Mouse (Mus musculus) midbrain, embryonic 16.5 days (tissue): ENCODE measurements at regions not wholly inside any gene's neighbourhood (a gene's known extent, or its start where the extent isn't known, plus 50 kb on each side); places are given as distances from the start of the nearest gene placed in this dataset.

ENCODE experiments used
- ATAC-seq: fragments of 200-750 bp; cut with Nextera tagmentation; 2 replicates; pipeline ENCODE4 v1.8.0; 2017; ENCODE audit warnings: moderate TSS enrichment
- H3K27ac ChIP-seq: fragments of 300-500 bp; sonication (generic); 2 replicates; pipeline ENCODE4 v1.5.1; 2014; ENCODE audit warnings: mild to moderate bottlenecking, low read length, mixed read lengths
- H3K27me3 ChIP-seq: fragments of 300-500 bp; sonication (generic); 2 replicates; pipeline ENCODE4 v1.6.1; 2014; ENCODE audit warnings: low read depth, low read length, mixed read lengths; ENCODE audit not compliant: control insufficient read depth, insufficient read depth
- H3K36me3 ChIP-seq: fragments of 300-500 bp; sonication (generic); 2 replicates; pipeline ENCODE4 v1.6.1; 2014; ENCODE audit warnings: mild to moderate bottlenecking, low read length, moderate library complexity, mixed read lengths; ENCODE audit not compliant: control insufficient read depth, insufficient read depth
- H3K4me1 ChIP-seq: fragments of 300-500 bp; sonication (generic); 2 replicates; pipeline ENCODE4 v1.6.1; 2014; ENCODE audit warnings: mild to moderate bottlenecking, low read length, mixed read lengths; ENCODE audit not compliant: control insufficient read depth, insufficient read depth
- H3K4me2 ChIP-seq: fragments of 300-500 bp; sonication (generic); 2 replicates; pipeline ENCODE4 v1.6.1; 2014; ENCODE audit warnings: mild to moderate bottlenecking, low read length, mixed read lengths
- H3K4me3 ChIP-seq: fragments of 300-500 bp; sonication (generic); 2 replicates; pipeline ENCODE4 v1.5.1; 2014; ENCODE audit warnings: low read depth, mild to moderate bottlenecking, low read length, moderate library complexity, mixed read lengths
- H3K9ac ChIP-seq: fragments of 300-500 bp; sonication (generic); 2 replicates; pipeline ENCODE4 v1.6.1; 2014; ENCODE audit warnings: low read depth, low read length, mixed read lengths
- H3K9me3 ChIP-seq: fragments of 300-500 bp; sonication (generic); replicated peaks from 2 replicates; pipeline ENCODE4 v1.6.1; 2014; ENCODE audit warnings: mild to moderate bottlenecking, low read length, mixed read lengths; ENCODE audit not compliant: control insufficient read depth, poor library complexity, severe bottlenecking
- WGBS: fragments of 180-500 bp; shearing (Covaris S2); extraction: QIAGEN DNeasy Blood & Tissue Kit; methylation state at CpG from one replicate; pipeline ENCODE4 v1.1.7; 2014; 5-methylcytosine and 5-hydroxymethylcytosine counted together

DNA sequence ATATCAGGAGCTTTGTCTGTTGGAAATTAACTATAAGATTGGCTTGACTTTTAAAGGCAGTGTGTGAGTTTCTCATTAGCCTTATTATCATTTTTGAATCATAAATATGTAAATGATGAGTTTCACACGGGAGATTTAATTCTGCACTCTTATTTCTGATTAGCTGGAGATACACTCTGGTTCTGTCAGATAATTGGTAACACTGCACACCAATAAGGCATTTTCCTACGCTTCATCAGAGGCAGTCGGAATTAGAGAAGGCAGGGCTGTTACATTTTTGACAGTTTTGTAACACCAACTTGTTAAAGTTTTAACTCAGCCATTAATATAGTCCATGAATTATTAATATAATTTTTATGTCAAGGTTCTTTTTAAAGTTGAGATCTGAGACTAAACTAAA is 347.3 kb downstream of the Zfp352 start:
- Histone ChIP-seq H3K4me3 (no peak overlapping the region), H3K27ac (no peak overlapping the region), H3K36me3 (no peaks in the 10 kb centered on the region), H3K27me3 (no peaks in the 10 kb centered on the region), H3K9ac (no peak overlapping the region), H3K4me1 (no peaks in the 10 kb centered on the region), H3K4me2 (no peak overlapping the region), H3K9me3 (no peaks in the 10 kb centered on the region)
- 54% methylated on average over 3 of the region's 3 CpGs for WGBS
- ATAC-seq: peak; percentile 76

DNA sequence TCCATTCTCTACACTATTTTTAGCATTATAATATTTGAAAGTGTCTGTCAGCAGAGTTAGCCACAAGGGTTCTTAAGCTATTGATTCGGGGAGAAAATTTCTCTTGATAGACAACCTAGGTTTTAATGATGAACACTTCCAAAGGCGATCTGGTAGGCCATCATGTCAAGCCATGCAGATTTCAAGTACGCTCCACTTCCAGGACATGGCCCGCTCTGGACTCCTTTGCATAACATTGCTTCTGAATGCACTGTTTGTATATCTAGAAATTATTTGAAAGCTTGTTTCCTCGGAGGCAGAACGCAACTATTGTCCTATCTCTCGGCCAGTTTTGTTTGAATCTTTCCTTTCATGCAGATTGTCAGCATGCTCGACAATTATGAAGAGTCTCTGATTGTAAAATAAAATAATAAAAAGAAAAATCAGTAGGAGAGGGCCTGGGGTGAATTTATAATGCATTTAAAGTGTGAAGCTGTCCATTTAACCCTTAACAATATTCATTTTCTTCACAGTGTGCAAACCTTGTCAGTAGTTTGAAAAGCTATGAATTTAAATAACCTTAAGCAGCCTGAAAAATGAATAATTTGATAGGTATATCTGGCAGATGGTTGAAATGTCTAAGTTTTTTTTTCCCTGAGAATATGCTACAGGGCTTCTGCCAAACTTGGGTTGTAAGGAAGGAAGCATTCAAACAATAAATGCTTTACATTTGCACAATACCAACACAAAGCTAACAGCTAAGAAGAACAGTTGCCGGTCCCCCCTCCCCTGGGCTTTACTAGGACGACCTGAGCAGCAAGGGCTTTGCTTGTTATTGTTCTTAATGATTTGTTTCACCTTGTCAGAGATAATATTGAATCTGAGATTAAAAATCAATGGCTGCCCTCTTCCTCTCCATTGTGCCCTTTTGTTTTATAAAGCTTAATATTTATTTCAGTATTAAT is 357.8 kb downstream of the Zfp352 start:
- H3K27ac ChIP-seq: no peak overlapping the region
- no peak overlapping the region for H3K4me3 ChIP-seq
- no peaks in the 10 kb centered on the region for H3K27me3 ChIP-seq
- H3K9me3 ChIP-seq: no peaks in the 10 kb centered on the region
- no peak overlapping the region for H3K4me2 ChIP-seq
- H3K4me1 ChIP-seq: no peaks in the 10 kb centered on the region
- WGBS: 49% methylated on average over 10 of the region's 10 CpGs
- H3K36me3 ChIP-seq: no peaks in the 10 kb centered on the region
- no peak overlapping the region for H3K9ac ChIP-seq
- peak; percentile 58 for ATAC-seq

DNA sequence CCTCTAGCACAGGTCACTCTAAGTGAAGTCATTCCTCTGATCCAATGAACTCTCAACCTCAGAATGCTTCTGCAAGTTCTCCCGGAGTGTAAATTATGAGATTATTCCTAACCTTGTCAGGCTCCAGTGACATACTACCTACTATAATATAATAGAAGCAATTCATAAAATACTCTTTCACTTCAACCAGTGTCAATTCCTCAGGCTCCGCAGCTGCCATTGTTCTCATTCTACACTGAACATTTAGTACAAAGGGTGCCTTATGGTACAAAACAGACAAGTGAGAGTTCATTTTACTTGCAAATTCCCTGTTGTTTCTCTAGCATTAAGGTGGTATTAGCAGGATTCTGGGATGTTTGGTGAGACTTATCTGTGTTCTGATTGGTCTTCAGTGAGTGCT is 379.7 kb downstream of the Zfp352 start:
- WGBS: 35% methylated on average over 2 of the region's 2 CpGs
- H3K27ac ChIP-seq: no peak overlapping the region
- H3K9ac ChIP-seq: no peak overlapping the region
- no peaks in the 10 kb centered on the region for H3K27me3 ChIP-seq
- no peak for ATAC-seq
- H3K4me3 ChIP-seq: no peak overlapping the region
- no peak overlapping the region for H3K4me2 ChIP-seq
- H3K36me3 ChIP-seq: no peaks in the 10 kb centered on the region
- H3K9me3 ChIP-seq: no peaks in the 10 kb centered on the region
- H3K4me1 ChIP-seq: no peaks in the 10 kb centered on the region

DNA sequence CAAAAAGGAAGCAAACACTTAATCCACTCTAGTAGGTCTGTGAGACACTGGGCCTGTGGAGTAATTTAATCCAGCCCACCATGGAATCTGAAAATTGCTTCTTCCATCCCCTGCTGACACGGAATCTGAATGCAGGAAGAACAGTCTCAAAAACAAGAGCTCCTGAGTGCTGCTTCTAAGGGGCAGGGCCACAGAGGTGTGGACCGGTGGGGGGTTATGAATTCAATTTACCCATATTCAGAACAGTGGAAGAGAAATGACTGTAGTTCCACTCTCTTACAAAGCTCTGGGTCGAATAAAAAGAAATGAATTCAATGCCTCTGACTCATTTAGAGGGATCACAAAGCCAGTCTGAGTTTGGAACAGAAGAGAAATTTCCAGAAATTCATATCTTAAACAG is 390.3 kb downstream of the Zfp352 start:
- no peaks in the 10 kb centered on the region for H3K4me1 ChIP-seq
- no peak overlapping the region for H3K4me2 ChIP-seq
- no peak overlapping the region for H3K27ac ChIP-seq
- H3K36me3 ChIP-seq: no peaks in the 10 kb centered on the region
- no peaks in the 10 kb centered on the region for H3K9me3 ChIP-seq
- 24% methylated on average over 3 of the region's 3 CpGs for WGBS
- no peak overlapping the region for H3K4me3 ChIP-seq
- ATAC-seq: no peak
- no peak overlapping the region for H3K9ac ChIP-seq
- no peaks in the 10 kb centered on the region for H3K27me3 ChIP-seq

DNA sequence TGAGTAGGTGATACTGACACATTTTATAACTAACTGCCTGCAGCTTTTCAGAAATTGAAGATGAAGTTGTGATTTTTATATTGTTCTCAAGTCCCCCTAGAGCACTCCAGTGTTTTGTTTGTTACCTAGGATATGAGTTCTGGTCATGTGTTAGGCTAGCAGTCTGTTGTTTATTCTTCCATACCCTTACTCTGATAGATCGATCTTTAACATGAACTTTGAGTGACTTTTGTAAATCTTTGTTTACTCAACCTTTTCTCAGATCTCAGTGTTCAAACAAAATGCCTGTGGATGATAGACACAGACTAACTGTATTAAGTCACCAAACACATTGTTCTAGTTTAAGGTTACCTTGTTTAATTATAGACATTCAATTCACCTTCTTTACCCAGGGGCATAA is 409.3 kb downstream of the Zfp352 start:
- no peaks in the 10 kb centered on the region for H3K9me3 ChIP-seq
- H3K4me3 ChIP-seq: no peak overlapping the region
- no peaks in the 10 kb centered on the region for H3K36me3 ChIP-seq
- no peak overlapping the region for H3K4me2 ChIP-seq
- H3K27me3 ChIP-seq: no peaks in the 10 kb centered on the region
- no peak overlapping the region for H3K9ac ChIP-seq
- ATAC-seq: no peak
- WGBS: 74% methylated on average over 1 of the region's 1 CpGs
- H3K4me1 ChIP-seq: no peaks in the 10 kb centered on the region
- no peak overlapping the region for H3K27ac ChIP-seq

DNA sequence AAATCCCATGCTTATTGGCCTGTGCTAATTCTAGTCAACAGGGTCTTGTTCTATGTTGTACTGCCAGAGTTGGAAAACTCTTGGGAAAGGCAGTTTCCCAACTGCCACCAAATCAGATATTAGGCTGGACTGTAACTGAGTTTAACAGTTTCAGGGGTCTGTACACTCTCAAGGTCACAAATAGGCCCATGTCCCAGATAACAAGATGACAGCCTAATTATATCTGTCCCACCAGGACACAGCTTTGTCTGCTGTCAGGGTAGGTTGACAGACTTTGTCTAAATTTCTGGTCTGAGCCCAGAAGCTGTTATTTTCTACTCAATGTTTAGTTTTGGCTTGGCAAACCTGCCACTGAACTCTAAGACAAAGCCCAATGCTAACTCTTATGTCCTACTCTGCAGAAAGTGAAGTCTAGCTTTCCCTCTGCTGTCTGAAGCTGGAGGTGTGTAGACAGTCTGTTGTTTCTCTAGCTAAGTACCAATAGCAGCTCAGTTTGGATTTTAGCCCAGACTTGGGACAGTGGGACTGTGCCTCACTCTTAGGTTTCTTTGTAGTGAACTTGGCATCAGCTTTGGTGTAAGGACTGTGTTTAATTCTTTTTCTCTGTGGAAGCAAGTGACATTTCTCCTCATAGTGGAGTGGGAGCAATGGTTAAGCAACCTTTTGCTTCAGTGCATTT is 453.8 kb downstream of the Zfp352 start:
- Histone ChIP-seq H3K9ac (no peak overlapping the region), H3K36me3 (no peaks in the 10 kb centered on the region), H3K27ac (no peak overlapping the region), H3K4me3 (no peak overlapping the region), H3K4me2 (no peak overlapping the region), H3K4me1 (no peaks in the 10 kb centered on the region), H3K27me3 (no peaks in the 10 kb centered on the region), H3K9me3 (no peaks in the 10 kb centered on the region)
- peak; percentile 62; the same call in 1 of the 2 replicates for ATAC-seq

DNA sequence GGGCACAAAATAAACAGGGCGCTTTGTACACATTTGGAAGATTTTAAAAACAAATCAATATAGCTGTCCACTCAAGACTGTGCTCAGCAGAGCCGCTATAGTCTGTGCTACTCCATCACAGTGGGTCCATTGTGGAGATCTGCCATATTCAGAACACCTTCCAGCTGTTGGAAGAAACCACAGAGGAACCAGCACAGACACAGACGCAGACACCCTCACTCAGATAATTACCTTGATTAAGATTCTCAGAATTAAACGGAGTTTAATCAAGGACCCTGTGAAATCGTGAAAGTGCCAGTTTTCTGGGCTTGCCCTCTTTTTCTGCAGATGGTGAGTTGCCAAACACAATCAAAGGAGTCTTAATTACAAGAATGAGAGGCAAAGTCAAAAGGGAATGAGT is 478.3 kb downstream of the Zfp352 start:
- no peak for ATAC-seq
- Histone ChIP-seq H3K36me3 (no peaks in the 10 kb centered on the region), H3K9me3 (no peaks in the 10 kb centered on the region), H3K4me3 (no peak overlapping the region), H3K4me1 (no peaks in the 10 kb centered on the region), H3K27ac (no peak overlapping the region), H3K27me3 (no peaks in the 10 kb centered on the region), H3K9ac (no peak overlapping the region), H3K4me2 (no peak overlapping the region)
- 83% methylated on average over 5 of the region's 5 CpGs for WGBS

DNA sequence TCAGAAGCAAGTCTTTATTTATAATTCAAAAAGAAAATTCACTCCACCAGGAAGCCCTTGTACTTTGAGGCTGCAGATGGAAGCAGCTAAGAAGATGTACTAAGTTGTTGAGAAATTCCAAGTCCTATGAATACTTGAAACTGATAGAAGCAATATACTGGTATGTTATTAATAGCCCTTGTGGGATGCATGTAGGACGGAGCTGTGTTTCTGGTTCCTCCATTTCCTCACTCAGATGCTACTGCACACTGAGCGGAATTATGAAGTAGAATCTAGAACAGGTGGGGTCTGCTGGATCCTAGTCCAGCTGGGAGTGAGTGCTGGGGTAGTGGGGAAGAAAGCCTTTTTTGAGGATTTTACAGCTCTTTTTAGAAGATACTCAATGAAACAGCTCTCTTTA is 510.5 kb downstream of the Zfp352 start:
- Histone ChIP-seq H3K27me3 (no peaks in the 10 kb centered on the region), H3K4me3 (no peak overlapping the region), H3K4me1 (no peaks in the 10 kb centered on the region), H3K36me3 (no peaks in the 10 kb centered on the region), H3K9me3 (no peaks in the 10 kb centered on the region), H3K9ac (no peak overlapping the region), H3K4me2 (no peak overlapping the region), H3K27ac (no peak overlapping the region)
- WGBS: 93% methylated on average over 2 of the region's 2 CpGs
- ATAC-seq: no peak

DNA sequence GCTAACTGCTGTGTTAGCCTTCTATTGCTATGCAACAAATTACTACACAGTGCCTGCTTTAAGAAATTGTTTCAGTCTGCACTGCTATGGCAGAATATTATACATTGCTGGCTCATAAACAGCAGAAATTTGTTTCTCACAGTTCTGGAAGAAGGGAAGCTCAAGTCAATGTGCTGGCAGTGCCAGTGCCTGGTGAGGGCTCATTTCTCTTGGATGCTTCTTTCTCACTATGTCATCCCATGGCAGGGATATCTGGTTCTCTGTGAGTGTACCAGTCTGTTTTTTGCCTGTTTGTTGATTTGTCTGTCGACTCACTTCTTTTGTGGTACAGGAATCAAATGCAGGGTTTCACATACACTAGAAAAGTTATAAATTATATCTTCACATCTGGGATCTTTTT is 516.2 kb downstream of the Zfp352 start:
- no peak overlapping the region for H3K9ac ChIP-seq

More for the DNA sequence above, 516.2 kb downstream of the Zfp352 start:
- Histone ChIP-seq H3K27me3 (no peaks in the 10 kb centered on the region), H3K9me3 (no peaks in the 10 kb centered on the region), H3K4me3 (no peak overlapping the region), H3K27ac (no peak overlapping the region), H3K4me2 (no peak overlapping the region), H3K4me1 (no peaks in the 10 kb centered on the region), H3K36me3 (no peaks in the 10 kb centered on the region)
- 72% methylated on average over 1 of the region's 1 CpGs for WGBS
- no peak for ATAC-seq
